Mouse (Mus musculus): Measurements from ENCODE around the gene Taok1. TPM values are rescaled to one million over a fixed set of nuclear protein-coding genes. Genes with fewer than 3 reads are reported as not detected.

The Taok1 gene
- total and polyA plus RNA-seq, 2 experiments from 2014 or later, result 14.2 to 35.9 TPM

DNA sequence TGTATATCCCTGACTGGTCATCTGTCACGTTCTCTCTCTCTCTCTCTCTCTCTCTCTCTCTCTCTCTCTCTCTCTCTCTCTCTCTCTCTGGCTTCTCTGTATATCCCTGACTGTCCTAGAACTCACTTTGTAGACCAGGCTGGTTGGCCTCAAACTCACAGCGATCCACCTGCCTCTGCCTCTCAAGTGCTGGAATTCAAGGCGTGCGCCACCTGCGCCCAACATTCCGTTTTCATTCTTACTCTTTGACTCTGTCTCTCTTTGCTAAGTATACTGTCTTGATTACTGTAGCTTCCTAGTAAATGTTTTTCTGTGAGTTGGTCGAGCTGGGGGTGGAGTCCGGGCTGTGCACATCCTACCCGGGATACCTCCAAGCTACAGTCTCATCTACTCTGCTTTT is 33.8 kb upstream of the Taok1 start:
- Histone ChIP-seq H3K4me2 (ENCODE audit: low read depth, low read length) (no peak overlapping the region), H3K9me3 (replicated peaks; ENCODE audit: control insufficient read depth, low read length) (no peaks in the 10 kb centered on the region), H3K27ac (ENCODE audit: low read depth) (no peak overlapping the region), H3K36me3 (replicated peaks; ENCODE audit: control insufficient read depth, insufficient read depth, low read length) (no peaks in the 10 kb centered on the region), H3K27me3 (ENCODE audit: control insufficient read depth, insufficient read depth, low read length) (no peaks in the 10 kb centered on the region), H3K4me3 (ENCODE audit: low read depth, low read length) (no peak overlapping the region), H3K9ac (replicated peaks; ENCODE audit: low read depth, low read length) (no peak overlapping the region), H3K4me1 (ENCODE audit: control insufficient read depth, insufficient read depth) (no peaks in the 10 kb centered on the region)
- DNase-seq (ENCODE audit: low spot score) (no peak), ATAC-seq (ENCODE audit: insufficient read depth, low read depth) (no peak)
- WGBS, result 76% methylated on average over 9 of the region's 9 CpGs
- TF ChIP-seq EP300 (IDR thresholded peaks at IDR 0.05; ENCODE audit: low read depth) (no peak), CTCF (IDR thresholded peaks at IDR 0.05; ENCODE audit: low read depth) (no peak)

DNA sequence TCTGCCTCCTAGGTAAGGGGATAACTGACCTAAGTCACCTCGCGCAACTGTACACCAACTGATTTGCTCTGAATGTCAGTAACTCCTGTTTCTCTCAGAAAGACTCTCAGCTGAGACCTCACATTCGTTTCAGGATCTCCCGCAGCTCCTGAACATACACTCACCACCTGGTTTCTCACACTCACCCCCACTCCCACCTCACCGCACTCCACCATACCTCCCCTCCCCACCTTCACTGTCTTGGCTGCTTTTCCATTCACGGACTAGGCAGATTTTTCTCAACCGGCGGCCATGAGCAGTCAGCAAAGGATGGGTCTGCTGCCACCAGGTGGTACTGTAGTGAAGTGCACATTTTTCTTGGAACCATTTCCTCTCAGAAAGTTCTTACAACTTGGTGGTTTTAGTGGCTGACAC is 22.6 kb upstream of the Taok1 start:
- TF ChIP-seq EP300 (IDR thresholded peaks at IDR 0.05; ENCODE audit: low read depth) (no peak), CTCF (IDR thresholded peaks at IDR 0.05; ENCODE audit: low read depth) (peak; percentile 83)
- Histone ChIP-seq H3K4me1 (ENCODE audit: control insufficient read depth, insufficient read depth) (no peaks in the 10 kb centered on the region), H3K27me3 (ENCODE audit: control insufficient read depth, insufficient read depth, low read length) (no peaks in the 10 kb centered on the region), H3K4me3 (ENCODE audit: low read depth, low read length) (peak overlapping the region; percentile 47), H3K4me2 (ENCODE audit: low read depth, low read length) (peak overlapping the region; percentile 76), H3K9ac (replicated peaks; ENCODE audit: low read depth, low read length) (no peak overlapping the region; the same call in 1 of the 2 replicates), H3K27ac (ENCODE audit: low read depth) (no peak overlapping the region), H3K9me3 (replicated peaks; ENCODE audit: control insufficient read depth, low read length) (no peaks in the 10 kb centered on the region), H3K36me3 (replicated peaks; ENCODE audit: control insufficient read depth, insufficient read depth, low read length) (no peaks in the 10 kb centered on the region)
- 7% methylated on average over 8 of the region's 8 CpGs for WGBS
- peak; percentile 67 for DNase-seq (ENCODE audit: low spot score)
- ATAC-seq (ENCODE audit: insufficient read depth, low read depth), result peak; percentile 62; the same call in 1 of the 2 replicates

GRCm38 (mm10) chr11:77629476-77629875 is 21.9 kb upstream of the Taok1 start:
- Histone ChIP-seq H3K4me2 (ENCODE audit: low read depth, low read length) (no peak overlapping the region), H3K9me3 (replicated peaks; ENCODE audit: control insufficient read depth, low read length) (no peaks in the 10 kb centered on the region), H3K27me3 (ENCODE audit: control insufficient read depth, insufficient read depth, low read length) (no peaks in the 10 kb centered on the region), H3K9ac (replicated peaks; ENCODE audit: low read depth, low read length) (no peak overlapping the region), H3K27ac (ENCODE audit: low read depth) (no peak overlapping the region), H3K36me3 (replicated peaks; ENCODE audit: control insufficient read depth, insufficient read depth, low read length) (no peaks in the 10 kb centered on the region), H3K4me1 (ENCODE audit: control insufficient read depth, insufficient read depth) (peaks cover 6% of the 10 kb centered on the region), H3K4me3 (ENCODE audit: low read depth, low read length) (no peak overlapping the region)
- peak; percentile 75 for DNase-seq (ENCODE audit: low spot score)
- WGBS, result 0% methylated on average over 1 of the region's 1 CpGs
- ATAC-seq (ENCODE audit: insufficient read depth, low read depth), result peak; percentile 52; the same call in 1 of the 2 replicates
- peak; percentile 77 for TF ChIP-seq CTCF (IDR thresholded peaks at IDR 0.05; ENCODE audit: low read depth)
- no peak for TF ChIP-seq EP300 (IDR thresholded peaks at IDR 0.05; ENCODE audit: low read depth)

- Histone ChIP-seq H3K4me3 (ENCODE audit: low read depth, low read length) (no peak overlapping the region), H3K36me3 (replicated peaks; ENCODE audit: control insufficient read depth, insufficient read depth, low read length) (no peaks in the 10 kb centered on the region), H3K27ac (ENCODE audit: low read depth) (no peak overlapping the region), H3K4me1 (ENCODE audit: control insufficient read depth, insufficient read depth) (peaks cover 14% of the 10 kb centered on the region), H3K9me3 (replicated peaks; ENCODE audit: control insufficient read depth, low read length) (no peaks in the 10 kb centered on the region), H3K27me3 (ENCODE audit: control insufficient read depth, insufficient read depth, low read length) (no peaks in the 10 kb centered on the region), H3K9ac (replicated peaks; ENCODE audit: low read depth, low read length) (no peak overlapping the region), H3K4me2 (ENCODE audit: low read depth, low read length) (no peak overlapping the region)
- ATAC-seq (ENCODE audit: insufficient read depth, low read depth) (no peak), DNase-seq (ENCODE audit: low spot score) (no peak)
- WGBS, result 53% methylated on average over 5 of the region's 5 CpGs
- TF ChIP-seq CTCF (IDR thresholded peaks at IDR 0.05; ENCODE audit: low read depth), result no peak
- no peak for TF ChIP-seq EP300 (IDR thresholded peaks at IDR 0.05; ENCODE audit: low read depth)
These were observed 19.3 kb upstream of the Taok1 start for GRCm38 (mm10) chr11:77626596-77627535.

DNA sequence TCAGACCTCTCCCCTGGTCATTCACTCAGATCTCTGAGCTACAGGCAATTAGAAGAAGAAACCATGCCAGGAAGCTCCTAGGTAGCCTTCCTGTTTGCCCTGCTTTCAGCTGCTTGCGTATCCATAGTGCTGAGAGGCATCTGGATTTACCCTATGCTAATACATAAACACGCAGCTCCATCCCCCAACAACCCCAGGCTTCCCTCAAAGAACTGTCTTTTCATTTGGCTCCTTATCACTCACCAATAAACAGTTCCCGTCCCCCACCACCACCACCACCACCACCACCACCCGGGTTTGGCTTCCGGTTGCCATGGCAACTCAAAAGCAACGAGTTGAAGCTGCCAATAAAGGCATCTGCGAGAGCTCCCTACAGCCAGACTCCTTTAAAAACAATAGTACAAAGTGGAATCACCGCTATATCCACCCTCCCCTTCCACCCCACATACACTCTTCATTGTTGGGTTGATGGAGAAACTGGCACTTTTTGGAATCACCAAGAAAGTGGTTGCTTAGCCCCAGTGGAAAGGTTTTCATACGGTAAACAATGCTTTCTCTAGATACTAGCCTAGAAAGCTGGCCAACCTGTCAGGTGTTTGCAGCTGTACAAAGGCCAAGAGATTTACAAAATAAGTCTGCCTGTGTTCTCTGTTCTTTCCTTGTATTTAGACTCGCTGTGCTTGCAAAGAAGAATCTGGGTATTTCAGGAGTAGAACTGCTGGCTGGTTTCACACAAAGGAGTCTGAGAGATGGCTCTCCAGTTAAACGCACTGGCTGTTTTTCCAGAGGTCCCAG is 17.6 kb upstream of the Taok1 start:
- peak overlapping the region; percentile 78 for H3K4me2 ChIP-seq (ENCODE audit: low read depth, low read length)
- H3K4me1 ChIP-seq (ENCODE audit: control insufficient read depth, insufficient read depth), result peaks cover 14% of the 10 kb centered on the region
- TF ChIP-seq CTCF (IDR thresholded peaks at IDR 0.05; ENCODE audit: low read depth) (no peak), EP300 (IDR thresholded peaks at IDR 0.05; ENCODE audit: low read depth) (no peak)
- peak overlapping the region; percentile 44 for H3K4me3 ChIP-seq (ENCODE audit: low read depth, low read length)
- ATAC-seq (ENCODE audit: insufficient read depth, low read depth), result no peak
- H3K27ac ChIP-seq (ENCODE audit: low read depth), result no peak overlapping the region
- DNase-seq (ENCODE audit: low spot score), result peak; percentile 9
- H3K9ac ChIP-seq (replicated peaks; ENCODE audit: low read depth, low read length), result 0 out of 2 replicates have a peak overlapping the region, but pooled peaks have one; percentile 9
- 19% methylated on average over 11 of the region's 11 CpGs for WGBS
- no peaks in the 10 kb centered on the region for H3K9me3 ChIP-seq (replicated peaks; ENCODE audit: control insufficient read depth, low read length)
- no peaks in the 10 kb centered on the region for H3K27me3 ChIP-seq (ENCODE audit: control insufficient read depth, insufficient read depth, low read length)
- H3K36me3 ChIP-seq (replicated peaks; ENCODE audit: control insufficient read depth, insufficient read depth, low read length), result no peaks in the 10 kb centered on the region

Measured in heart, postnatal 0 days (tissue).